Mouse (Mus musculus): ENCODE measurements around the gene Sfswap. TPM values are rescaled to one million over a fixed set of nuclear protein-coding genes. Genes with fewer than 3 reads are reported as not detected.
A peak's percentile ranks its signal among the peaks of the same experiment; 100 is the strongest.

Gene Sfswap
- polyA plus RNA-seq, 1 experiment from 2014 or later: 65.6 TPM

- H3K4me2 ChIP-seq: no peak overlapping the region
Observed at GRCm38 (mm10) chr5:129489879-129490278, 11.1 kb upstream of the Sfswap start.

GRCm38 (mm10) chr5:129501671-129502070 is 650 bp downstream of the Sfswap start:
- Histone ChIP-seq H3K36me3 (replicated peaks) (peaks cover 22% of the 10 kb centered on the region), H3K9ac (peak overlapping the region; percentile 93), H3K27ac (no peak overlapping the region), H3K4me3 (replicated peaks) (peak overlapping the region; percentile 98), H3K9me3 (no peaks in the 10 kb centered on the region), H3K27me3 (peaks cover 8% of the 10 kb centered on the region; the same call in 1 of the 2 replicates), H3K4me1 (peaks cover 20% of the 10 kb centered on the region), H3K4me2 (peak overlapping the region; percentile 98)
- ATAC-seq (ENCODE audit: low FRiP score): peak; percentile 23; the same call in 1 of the 2 replicates
- under 1% methylated on average over 42 of the region's 44 CpGs for WGBS

More at GRCm38 (mm10) chr5:129489879-129490278, 11.1 kb upstream of the Sfswap start:
- no peaks in the 10 kb centered on the region for H3K27me3 ChIP-seq
- H3K4me3 ChIP-seq (replicated peaks): no peak overlapping the region
- no peaks in the 10 kb centered on the region for H3K36me3 ChIP-seq (replicated peaks)
- H3K9ac ChIP-seq: no peak overlapping the region
- no peaks in the 10 kb centered on the region for H3K9me3 ChIP-seq
- H3K27ac ChIP-seq: no peak overlapping the region
- WGBS: 46% methylated on average over 10 of the region's 10 CpGs
- ATAC-seq (ENCODE audit: low FRiP score): no peak
- peaks cover 4% of the 10 kb centered on the region; the same call in 1 of the 2 replicates for H3K4me1 ChIP-seq

- 94% methylated on average over 4 of the region's 4 CpGs for WGBS
- Histone ChIP-seq H3K27ac (no peak overlapping the region), H3K4me2 (no peak overlapping the region), H3K27me3 (no peaks in the 10 kb centered on the region), H3K4me3 (replicated peaks) (no peak overlapping the region), H3K4me1 (peaks cover 14% of the 10 kb centered on the region), H3K36me3 (replicated peaks) (peaks cover 67% of the 10 kb centered on the region), H3K9ac (no peak overlapping the region), H3K9me3 (no peaks in the 10 kb centered on the region)
- ATAC-seq (ENCODE audit: low FRiP score): no peak
Observed at GRCm38 (mm10) chr5:129506886-129507285, 5.9 kb downstream of the Sfswap start.

GRCm38 (mm10) chr5:129518180-129518579 is 17.2 kb downstream of the Sfswap start:
- peaks cover 91% of the 10 kb centered on the region for H3K36me3 ChIP-seq (replicated peaks)
- WGBS: 89% methylated on average over 4 of the region's 4 CpGs
- no peak for ATAC-seq (ENCODE audit: low FRiP score)

GRCm38 (mm10) chr5:129518786-129519185 is 17.8 kb downstream of the Sfswap start:
- H3K36me3 ChIP-seq (replicated peaks): peaks cover 91% of the 10 kb centered on the region
- no peak overlapping the region for H3K27ac ChIP-seq
- no peaks in the 10 kb centered on the region for H3K4me1 ChIP-seq
- H3K27me3 ChIP-seq: no peaks in the 10 kb centered on the region
- H3K4me3 ChIP-seq (replicated peaks): no peak overlapping the region
- no peak for ATAC-seq (ENCODE audit: low FRiP score)
- no peak overlapping the region for H3K9ac ChIP-seq
- H3K4me2 ChIP-seq: no peak overlapping the region
- no peaks in the 10 kb centered on the region for H3K9me3 ChIP-seq
- 79% methylated on average over 1 of the region's 1 CpGs for WGBS

More at GRCm38 (mm10) chr5:129518180-129518579, 17.2 kb downstream of the Sfswap start:
- no peak overlapping the region for H3K4me3 ChIP-seq (replicated peaks)
- H3K27ac ChIP-seq: no peak overlapping the region
- H3K4me2 ChIP-seq: no peak overlapping the region
- no peaks in the 10 kb centered on the region for H3K27me3 ChIP-seq
- H3K9me3 ChIP-seq: no peaks in the 10 kb centered on the region
- H3K4me1 ChIP-seq: no peaks in the 10 kb centered on the region
- no peak overlapping the region for H3K9ac ChIP-seq

- H3K36me3 ChIP-seq (replicated peaks): peaks cover 90% of the 10 kb centered on the region
- 95% methylated on average over 2 of the region's 2 CpGs for WGBS
Observed at GRCm38 (mm10) chr5:129519591-129519990, 18.6 kb downstream of the Sfswap start.

GRCm38 (mm10) chr5:129521501-129521900 is 20.5 kb downstream of the Sfswap start:
- H3K4me2 ChIP-seq: no peak overlapping the region
- H3K27me3 ChIP-seq: no peaks in the 10 kb centered on the region
- ATAC-seq (ENCODE audit: low FRiP score): no peak
- H3K36me3 ChIP-seq (replicated peaks): peaks cover 86% of the 10 kb centered on the region
- no peak overlapping the region for H3K27ac ChIP-seq
- H3K4me3 ChIP-seq (replicated peaks): no peak overlapping the region
- 94% methylated on average over 7 of the region's 7 CpGs for WGBS
- H3K9ac ChIP-seq: no peak overlapping the region
- no peaks in the 10 kb centered on the region for H3K4me1 ChIP-seq
- no peaks in the 10 kb centered on the region for H3K9me3 ChIP-seq

More at GRCm38 (mm10) chr5:129519591-129519990, 18.6 kb downstream of the Sfswap start:
- Histone ChIP-seq H3K4me3 (replicated peaks) (no peak overlapping the region), H3K27me3 (no peaks in the 10 kb centered on the region), H3K9ac (no peak overlapping the region), H3K4me1 (no peaks in the 10 kb centered on the region), H3K4me2 (no peak overlapping the region), H3K27ac (no peak overlapping the region), H3K9me3 (no peaks in the 10 kb centered on the region)
- ATAC-seq (ENCODE audit: low FRiP score): no peak

- 90% methylated on average over 3 of the region's 3 CpGs for WGBS
- Histone ChIP-seq H3K4me2 (no peak overlapping the region), H3K4me1 (no peaks in the 10 kb centered on the region), H3K4me3 (replicated peaks) (no peak overlapping the region), H3K9me3 (no peaks in the 10 kb centered on the region), H3K9ac (no peak overlapping the region), H3K27me3 (no peaks in the 10 kb centered on the region), H3K36me3 (replicated peaks) (peaks cover 86% of the 10 kb centered on the region), H3K27ac (no peak overlapping the region)
- ATAC-seq (ENCODE audit: low FRiP score): no peak
Observed at GRCm38 (mm10) chr5:129521913-129522312, 20.9 kb downstream of the Sfswap start.

- Histone ChIP-seq H3K9ac (no peak overlapping the region), H3K36me3 (replicated peaks) (peaks cover 86% of the 10 kb centered on the region), H3K4me1 (no peaks in the 10 kb centered on the region), H3K4me2 (no peak overlapping the region), H3K4me3 (replicated peaks) (no peak overlapping the region), H3K27ac (no peak overlapping the region), H3K27me3 (no peaks in the 10 kb centered on the region), H3K9me3 (no peaks in the 10 kb centered on the region)
- WGBS: 87% methylated on average over 3 of the region's 3 CpGs
- ATAC-seq (ENCODE audit: low FRiP score): no peak
Observed at GRCm38 (mm10) chr5:129523166-129523565, 22.1 kb downstream of the Sfswap start.

GRCm38 (mm10) chr5:129524751-129525150 is 23.7 kb downstream of the Sfswap start:
- ATAC-seq (ENCODE audit: low FRiP score): no peak
- Histone ChIP-seq H3K9me3 (no peaks in the 10 kb centered on the region), H3K27me3 (no peaks in the 10 kb centered on the region), H3K4me1 (no peaks in the 10 kb centered on the region), H3K27ac (no peak overlapping the region), H3K4me2 (no peak overlapping the region), H3K36me3 (replicated peaks) (peaks cover 84% of the 10 kb centered on the region), H3K9ac (no peak overlapping the region), H3K4me3 (replicated peaks) (no peak overlapping the region)
- WGBS: 94% methylated on average over 5 of the region's 5 CpGs

GRCm38 (mm10) chr5:129527162-129527561 is 26.1 kb downstream of the Sfswap start:
- Histone ChIP-seq H3K27me3 (no peaks in the 10 kb centered on the region), H3K4me3 (replicated peaks) (no peak overlapping the region), H3K27ac (no peak overlapping the region), H3K9me3 (no peaks in the 10 kb centered on the region), H3K36me3 (replicated peaks) (peaks cover 74% of the 10 kb centered on the region), H3K9ac (no peak overlapping the region), H3K4me2 (no peak overlapping the region), H3K4me1 (no peaks in the 10 kb centered on the region)
- no peak for ATAC-seq (ENCODE audit: low FRiP score)
- WGBS: 94% methylated on average over 5 of the region's 5 CpGs

- H3K27me3 ChIP-seq: no peaks in the 10 kb centered on the region
- H3K4me2 ChIP-seq: no peak overlapping the region
- peaks cover 67% of the 10 kb centered on the region for H3K36me3 ChIP-seq (replicated peaks)
- 78% methylated on average over 1 of the region's 1 CpGs for WGBS
- H3K4me3 ChIP-seq (replicated peaks): no peak overlapping the region
- no peak overlapping the region for H3K9ac ChIP-seq
- no peak overlapping the region for H3K27ac ChIP-seq
- H3K4me1 ChIP-seq: no peaks in the 10 kb centered on the region
- no peaks in the 10 kb centered on the region for H3K9me3 ChIP-seq
- no peak for ATAC-seq (ENCODE audit: low FRiP score)
Observed at GRCm38 (mm10) chr5:129529571-129529970, 28.6 kb downstream of the Sfswap start.

GRCm38 (mm10) chr5:129533731-129534130 is 32.7 kb downstream of the Sfswap start:
- 92% methylated on average over 3 of the region's 3 CpGs for WGBS
- Histone ChIP-seq H3K9ac (no peak overlapping the region), H3K9me3 (no peaks in the 10 kb centered on the region), H3K4me1 (no peaks in the 10 kb centered on the region), H3K36me3 (replicated peaks) (peaks cover 39% of the 10 kb centered on the region), H3K4me3 (replicated peaks) (no peak overlapping the region), H3K27me3 (no peaks in the 10 kb centered on the region), H3K4me2 (no peak overlapping the region), H3K27ac (no peak overlapping the region)
- no peak for ATAC-seq (ENCODE audit: low FRiP score)

Measured in forebrain, embryonic 12.5 days (tissue).